Comparison of ENCODE assay signal across 8 mouse cellular contexts in the genomic region with DNA sequence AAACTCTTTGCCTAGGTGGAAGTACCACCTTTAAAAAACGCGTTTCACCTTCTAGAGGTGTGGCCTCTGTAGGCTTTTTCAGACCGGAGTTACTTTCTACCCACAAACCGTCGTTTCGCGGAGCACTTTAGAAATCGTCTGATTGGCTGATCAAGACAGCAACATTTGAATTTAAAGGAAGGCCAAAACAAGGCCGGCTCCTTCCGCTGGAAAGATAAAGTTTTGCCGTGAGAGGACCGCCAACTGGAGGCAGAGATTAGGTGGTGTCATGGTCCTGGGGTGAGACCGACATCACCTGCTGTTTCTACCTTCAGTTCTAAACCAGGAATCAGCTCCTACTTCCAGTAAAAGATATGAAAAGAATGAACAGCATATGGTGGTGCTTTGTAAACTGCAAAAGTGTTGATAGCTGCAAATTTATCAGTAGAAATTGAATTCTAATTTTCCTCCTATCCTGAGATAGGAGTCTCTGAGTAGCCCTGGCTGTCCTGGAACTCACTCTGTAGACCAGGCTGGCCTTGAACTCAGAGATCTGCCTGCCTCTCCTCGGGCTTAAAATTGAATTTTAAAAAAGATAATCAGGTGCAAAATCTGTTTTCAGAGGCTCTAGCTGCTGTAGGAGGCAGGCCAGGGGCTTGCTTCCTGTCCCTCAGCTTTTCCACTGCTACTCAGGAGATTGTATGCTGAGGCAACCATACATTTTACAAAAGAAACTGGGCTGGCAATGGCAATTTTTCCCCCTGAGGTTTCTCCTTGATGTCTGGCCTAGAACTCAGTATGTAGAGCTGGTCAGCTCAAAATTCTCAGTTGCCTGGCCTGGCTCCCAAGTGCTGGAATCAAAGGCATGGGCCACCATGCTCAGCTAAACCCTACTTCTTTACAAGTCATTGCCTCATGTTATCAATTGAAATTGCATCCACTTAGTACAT. TPM values are rescaled to one million over a fixed set of nuclear protein-coding genes. Genes with fewer than 3 reads are reported as not detected.
DNase-seq lines count a peak whose midpoint lies in the region; ATAC-seq and TF ChIP-seq lines count a peak whose summit lies in the region.

No protein-coding gene starts in this region.

- H3K4me1 ChIP-seq in kidney, postnatal 0 days (replicated peaks; ENCODE audit: insufficient read depth, low read length): 0 out of 2 replicates have a peak, but pooled peaks cover 3% of the 10 kb centered on the region
- H3K4me1 ChIP-seq in liver, postnatal 0 days (ENCODE audit: insufficient read depth): peaks cover 14% of the 10 kb centered on the region

- H3K9me3 ChIP-seq in kidney, postnatal 0 days (replicated peaks; ENCODE audit: low read length): no peaks in the 10 kb centered on the region
- no peaks in the 10 kb centered on the region for H3K9me3 ChIP-seq in liver, postnatal 0 days (ENCODE audit: low read length)

- peak; percentile 90 for TF ChIP-seq EP300 in liver, postnatal 0 days (IDR thresholded peaks at IDR 0.05; ENCODE audit: low read depth)

- TF ChIP-seq CTCF in kidney, postnatal 0 days (IDR thresholded peaks at IDR 0.05; ENCODE audit: low read depth): no peak
- TF ChIP-seq CTCF in liver, postnatal 0 days (IDR thresholded peaks at IDR 0.05; ENCODE audit: low read depth): no peak

- peak; percentile 66 for DNase-seq in kidney, postnatal 0 days (ENCODE audit: low spot score)
- DNase-seq in kidney, adult 18-20 months: no peak
- DNase-seq in ZHBTc4 (ENCODE audit: low read depth, low spot score): peak; percentile 87
- DNase-seq in liver, postnatal 0 days: peak; percentile 73
- peak; percentile 69 to 76 for DNase-seq in thymus, postnatal 10 days (ENCODE audit: low spot score in 2 of 2)
- no peak for DNase-seq in left cerebral cortex, adult 11 months (ENCODE audit: low spot score)
- no peak for DNase-seq in layer of hippocampus, adult 9-11 months

- H3K9ac ChIP-seq in kidney, postnatal 0 days (ENCODE audit: low read depth, low read length): no peak overlapping the region; the same call in 1 of the 2 replicates
- peak overlapping the region; percentile 40 for H3K9ac ChIP-seq in liver, postnatal 0 days (replicated peaks)

- WGBS in kidney, postnatal 0 days: 8% methylated on average over 14 of the region's 14 CpGs
- WGBS in liver, postnatal 0 days (ENCODE audit: insufficient replicate concordance): 4% methylated on average over 14 of the region's 14 CpGs

- H3K27ac ChIP-seq in kidney, postnatal 0 days: 0 out of 2 replicates have a peak overlapping the region, but pooled peaks have one; percentile 8
- peak overlapping the region; percentile 87 for H3K27ac ChIP-seq in liver, postnatal 0 days (ENCODE audit: low read depth)

- peaks cover 15% of the 10 kb centered on the region for H3K36me3 ChIP-seq in kidney, postnatal 0 days (ENCODE audit: insufficient read depth, low read length)
- H3K36me3 ChIP-seq in liver, postnatal 0 days (replicated peaks; ENCODE audit: insufficient read depth, low read length): peaks cover 28% of the 10 kb centered on the region

- no peaks in the 10 kb centered on the region for H3K27me3 ChIP-seq in kidney, postnatal 0 days (ENCODE audit: insufficient read depth, low read length)
- no peaks in the 10 kb centered on the region for H3K27me3 ChIP-seq in liver, postnatal 0 days (ENCODE audit: insufficient read depth, low read length)

- H3K4me3 ChIP-seq in kidney, postnatal 0 days (replicated peaks; ENCODE audit: low read depth, low read length): 0 out of 2 replicates have a peak overlapping the region, but pooled peaks have one; percentile 15
- H3K4me3 ChIP-seq in liver, postnatal 0 days (ENCODE audit: low read depth, low read length): peak overlapping the region; percentile 40

- ATAC-seq in kidney, postnatal 0 days (replicated peaks; ENCODE audit: low FRiP score, low read depth): no peak
- peak; percentile 81 to 87 for ATAC-seq in hematopoietic stem cell, adult 5-6 weeks (replicated peaks in 1 of 2; ENCODE audit: insufficient read depth in 1 of 2, low FRiP score in 2 of 2, low TSS enrichment in 1 of 2, low read depth in 1 of 2, poor library complexity in 2 of 2, severe bottlenecking in 2 of 2)
- ATAC-seq in liver, postnatal 0 days: peak; percentile 92

- peak overlapping the region; percentile 27 for H3K4me2 ChIP-seq in kidney, postnatal 0 days (ENCODE audit: low read length)
- peak overlapping the region; percentile 70 for H3K4me2 ChIP-seq in liver, postnatal 0 days (ENCODE audit: low read depth, low read length)

RNA-seq across cellular contexts. Expression of a gene that starts 14.0 kb away (rescaled TPM):
- 12.5 and 14.1 TPM in 2 replicates for polyA plus RNA-seq in kidney, postnatal 0 days (2015; fragmentation: Nextera tagmentation; extraction: Ambion mirVana)
- total RNA-seq in hematopoietic stem cell, adult 5-6 weeks (2017): 32.7 and 36.2 TPM in 2 replicates
- polyA plus RNA-seq in liver, postnatal 0 days (2015; fragmentation: Nextera tagmentation; extraction: Ambion mirVana): 5.9 and 7.2 TPM in 2 replicates

RNA-seq across cellular contexts. Expression of a gene that starts 19.8 kb away (rescaled TPM):
- polyA plus RNA-seq in kidney, postnatal 0 days (2015; fragmentation: Nextera tagmentation; extraction: Ambion mirVana): 10.8 and 12.3 TPM in 2 replicates
- total RNA-seq in hematopoietic stem cell, adult 5-6 weeks (2017): 1.1 and 2.1 TPM in 2 replicates
- polyA plus RNA-seq in liver, postnatal 0 days (2015; fragmentation: Nextera tagmentation; extraction: Ambion mirVana): 1.4 and 1.5 TPM in 2 replicates

RNA-seq across cellular contexts. Expression of a gene that starts 26.9 kb away (rescaled TPM):
- polyA plus RNA-seq in kidney, postnatal 0 days (2015; fragmentation: Nextera tagmentation; extraction: Ambion mirVana): not detected in 2 replicates
- not detected in 2 replicates for total RNA-seq in hematopoietic stem cell, adult 5-6 weeks (2017)
- polyA plus RNA-seq in liver, postnatal 0 days (2015; fragmentation: Nextera tagmentation; extraction: Ambion mirVana): not detected in 2 replicates

RNA-seq across cellular contexts. Expression of a gene that starts 28.3 kb away (rescaled TPM):
- polyA plus RNA-seq in kidney, postnatal 0 days (2015; fragmentation: Nextera tagmentation; extraction: Ambion mirVana): 14.0 and 16.3 TPM in 2 replicates
- total RNA-seq in hematopoietic stem cell, adult 5-6 weeks (2017): 10.7 and 14.4 TPM in 2 replicates
- polyA plus RNA-seq in liver, postnatal 0 days (2015; fragmentation: Nextera tagmentation; extraction: Ambion mirVana): 6.1 and 6.2 TPM in 2 replicates

RNA-seq across cellular contexts. Expression of a gene that starts 30.2 kb away (rescaled TPM):
- 0.08 and 0.29 TPM in 2 replicates for polyA plus RNA-seq in kidney, postnatal 0 days (2015; fragmentation: Nextera tagmentation; extraction: Ambion mirVana)
- not detected in 2 replicates for total RNA-seq in hematopoietic stem cell, adult 5-6 weeks (2017)
- polyA plus RNA-seq in liver, postnatal 0 days (2015; fragmentation: Nextera tagmentation; extraction: Ambion mirVana): 0.23 and 0.33 TPM in 2 replicates

Comparison
In these comparisons a context has a peak if more than half of its experiments do, and no peak if none do; other contexts are left out.
1. DNase-seq: peak in kidney, postnatal 0 days (single experiment), ZHBTc4 (single experiment), liver, postnatal 0 days (single experiment) and thymus, postnatal 10 days (2 of 2); none in kidney, adult 18-20 months (single experiment), left cerebral cortex, adult 11 months (single experiment) and layer of hippocampus, adult 9-11 months (single experiment).